Mouse (Mus musculus) small intestine, adult 2 months (tissue): ENCODE results near the gene Tmem158.

Source experiments
- CTCF ChIP-seq: fragments of 200-500 bp; IDR thresholded peaks from 2 replicates; pipeline ENCODE4 v1.5.1; 2012; ENCODE audit warnings: low read depth, mild to moderate bottlenecking, control low read depth, inconsistent platforms, low read length, moderate library complexity, mixed read lengths; ENCODE audit not compliant: insufficient replicate concordance, insufficient read length; ENCODE audit errors: extremely low read depth
- POLR2A ChIP-seq: fragments of 200-500 bp; IDR thresholded peaks from 2 replicates; pipeline ENCODE4 v1.6.1; 2012; ENCODE audit warnings: low read depth, mild to moderate bottlenecking, control low read depth, inconsistent platforms, low read length, moderate library complexity

- TF ChIP-seq CTCF, result no peak
- TF ChIP-seq POLR2A, result no peak
Measured at GRCm38 (mm10) chr9:123229826-123230225, 30.7 kb downstream of the Tmem158 start.
